In the genomic region with DNA sequence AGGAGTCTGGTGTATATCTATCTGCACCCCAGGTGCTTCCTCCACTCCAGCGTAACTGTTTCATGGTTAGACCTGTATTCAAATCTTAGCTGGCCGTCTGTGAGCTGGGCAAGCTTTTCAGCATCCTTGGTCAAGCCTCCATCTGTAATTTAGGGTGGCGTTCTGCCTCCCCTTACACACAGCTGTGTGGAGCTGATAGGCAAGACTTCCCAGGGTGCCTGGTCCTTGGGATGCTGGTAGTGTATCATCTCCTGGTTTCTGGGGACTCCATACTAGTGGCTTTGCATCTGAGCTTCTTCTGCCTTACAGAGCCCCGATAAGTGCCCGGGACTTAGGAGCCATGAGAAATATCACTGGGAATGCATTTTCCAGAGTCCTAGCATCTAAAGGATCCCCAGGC, we compare ENCODE assay signal across 9 mouse cellular contexts. TPM values are rescaled to one million over a fixed set of nuclear protein-coding genes. Genes with fewer than 3 reads are reported as not detected.
DNase-seq lines count a peak whose midpoint lies in the region; ATAC-seq and TF ChIP-seq lines count a peak whose summit lies in the region.
"Had no signal": no experiment of that assay in that cellular context is flagged by ENCODE, and none has a peak within 500 bp of the region (broad histone marks: within the 10 kb centered on the region; RNA-seq: fewer than 3 reads in every experiment).

No protein-coding gene starts in this region.

- no peak for DNase-seq in limb, embryonic 10.5 days (ENCODE audit: low spot score)
- DNase-seq in induced T-regulatory cell, adult 2 months (ENCODE audit: low read depth), result peak; percentile 40
- peak; percentile 35 for DNase-seq in liver, postnatal 0 days
- DNase-seq in B cell, adult 2 months, result no peak
- no peak for DNase-seq in kidney, adult 18-20 months
- no peak for DNase-seq in kidney, postnatal 36 days

- no peak overlapping the region for H3K9ac ChIP-seq in limb, embryonic 12.5 days (replicated peaks)
- peak overlapping the region; percentile 85 for H3K9ac ChIP-seq in liver, postnatal 0 days (replicated peaks)

- 86% methylated on average over 5 of the region's 5 CpGs for WGBS in limb, embryonic 12.5 days
- 87% methylated on average over 5 of the region's 5 CpGs for WGBS in limb, embryonic 10.5 days
- 69% methylated on average over 5 of the region's 5 CpGs for WGBS in liver, postnatal 0 days (ENCODE audit: insufficient replicate concordance)

- H3K27me3 ChIP-seq in limb, embryonic 12.5 days, result peaks cover 28% of the 10 kb centered on the region
- peaks cover 27% of the 10 kb centered on the region for H3K27me3 ChIP-seq in limb, embryonic 10.5 days (ENCODE audit: low read depth, poor library complexity, severe bottlenecking)
- no peaks in the 10 kb centered on the region for H3K27me3 ChIP-seq in liver, postnatal 0 days (ENCODE audit: insufficient read depth, low read length)

- H3K4me1 ChIP-seq in limb, embryonic 12.5 days (replicated peaks), result peaks cover 64% of the 10 kb centered on the region
- H3K4me1 ChIP-seq in limb, embryonic 10.5 days, result peaks cover 67% of the 10 kb centered on the region
- H3K4me1 ChIP-seq in brown adipose tissue, adult 24 weeks (ENCODE audit: control insufficient read depth, insufficient read depth, insufficient read length, low read length), result peaks cover 39% of the 10 kb centered on the region
- peaks cover 58% of the 10 kb centered on the region for H3K4me1 ChIP-seq in liver, postnatal 0 days (ENCODE audit: insufficient read depth)

- H3K4me3 ChIP-seq in limb, embryonic 12.5 days (replicated peaks), result no peak overlapping the region
- H3K4me3 ChIP-seq in limb, embryonic 10.5 days, result no peak overlapping the region
- peak overlapping the region; percentile 81 for H3K4me3 ChIP-seq in brown adipose tissue, adult 24 weeks (ENCODE audit: insufficient read depth, low read depth, low read length)
- H3K4me3 ChIP-seq in liver, postnatal 0 days (ENCODE audit: low read depth, low read length), result peak overlapping the region; percentile 77

- ATAC-seq in limb, embryonic 12.5 days (ENCODE audit: insufficient number of reproducible peaks, insufficient read depth, low FRiP score, low TSS enrichment, low read depth), result no peak
- peak; percentile 46 for ATAC-seq in liver, postnatal 0 days
- ATAC-seq: hindbrain, postnatal 0 days had no signal

- TF ChIP-seq EP300 in liver, postnatal 0 days (IDR thresholded peaks at IDR 0.05; ENCODE audit: low read depth), result peak; percentile 74

- 0 out of 2 replicates have a peak overlapping the region, but pooled peaks have one; percentile 50 for H3K27ac ChIP-seq in limb, embryonic 12.5 days
- H3K27ac ChIP-seq in limb, embryonic 10.5 days, result no peak overlapping the region
- peak overlapping the region; percentile 91 for H3K27ac ChIP-seq in brown adipose tissue, adult 24 weeks (replicated peaks; ENCODE audit: low read depth, low read length)
- peak overlapping the region; percentile 94 for H3K27ac ChIP-seq in liver, postnatal 0 days (ENCODE audit: low read depth)
- H3K27ac ChIP-seq: hindbrain, postnatal 0 days had no signal

- H3K36me3 ChIP-seq in limb, embryonic 12.5 days, result no peaks in the 10 kb centered on the region
- H3K36me3 ChIP-seq in limb, embryonic 10.5 days, result no peaks in the 10 kb centered on the region
- H3K36me3 ChIP-seq in liver, postnatal 0 days (replicated peaks; ENCODE audit: insufficient read depth, low read length), result no peaks in the 10 kb centered on the region

- H3K9me3 ChIP-seq in limb, embryonic 12.5 days, result no peaks in the 10 kb centered on the region
- H3K9me3 ChIP-seq in limb, embryonic 10.5 days (replicated peaks), result no peaks in the 10 kb centered on the region
- no peaks in the 10 kb centered on the region for H3K9me3 ChIP-seq in liver, postnatal 0 days (ENCODE audit: low read length)

- no peak overlapping the region for H3K4me2 ChIP-seq in limb, embryonic 12.5 days
- H3K4me2 ChIP-seq in liver, postnatal 0 days (ENCODE audit: low read depth, low read length), result peak overlapping the region; percentile 91

- no peak for TF ChIP-seq CTCF in liver, postnatal 0 days (IDR thresholded peaks at IDR 0.05; ENCODE audit: low read depth)

RNA-seq across cellular contexts. Expression of a gene that starts 3.0 kb away (rescaled TPM):
- polyA plus RNA-seq in limb, embryonic 12.5 days (2016; fragmentation: Nextera tagmentation; extraction: Ambion mirVana), result 1.7 and 1.8 TPM in 2 replicates
- polyA plus RNA-seq in limb, embryonic 10.5 days (2016; fragmentation: Nextera tagmentation; extraction: Ambion mirVana), result 1.1 and 2.0 TPM in 2 replicates
- 14.7 and 16.0 TPM in 2 replicates for polyA plus RNA-seq in brown adipose tissue, adult 24 weeks (2012; ENCODE audit: insufficient read depth, insufficient read length, missing spikeins)
- 11.4 and 11.9 TPM in 2 replicates for polyA plus RNA-seq in liver, postnatal 0 days (2015; fragmentation: Nextera tagmentation; extraction: Ambion mirVana)

RNA-seq across cellular contexts. Expression of a gene that starts 49.9 kb away (rescaled TPM):
- polyA plus RNA-seq in limb, embryonic 12.5 days (2016; fragmentation: Nextera tagmentation; extraction: Ambion mirVana), result 1.6 and 1.8 TPM in 2 replicates
- 0.53 and 0.65 TPM in 2 replicates for polyA plus RNA-seq in limb, embryonic 10.5 days (2016; fragmentation: Nextera tagmentation; extraction: Ambion mirVana)
- polyA plus RNA-seq in brown adipose tissue, adult 24 weeks (2012; ENCODE audit: insufficient read depth, insufficient read length, missing spikeins), result not detected in 2 replicates
- not detected in 2 replicates for polyA plus RNA-seq in liver, postnatal 0 days (2015; fragmentation: Nextera tagmentation; extraction: Ambion mirVana)

Comparison
In these comparisons a context has a peak if more than half of its experiments do, and no peak if none do; other contexts are left out.
1. H3K4me3 ChIP-seq: peak in brown adipose tissue, adult 24 weeks (single experiment) and liver, postnatal 0 days (single experiment); none in limb, embryonic 12.5 days (single experiment) and limb, embryonic 10.5 days (single experiment).
2. DNase-seq: peak in induced T-regulatory cell, adult 2 months (single experiment) and liver, postnatal 0 days (single experiment); none in limb, embryonic 10.5 days (single experiment), B cell, adult 2 months (0 of 2), kidney, adult 18-20 months (single experiment) and kidney, postnatal 36 days (0 of 2).